Mouse (Mus musculus) heart, embryonic 10.5 days (tissue): ENCODE data around the gene Tmem115. TPM values are rescaled to one million over a fixed set of nuclear protein-coding genes. Genes with fewer than 3 reads are reported as not detected.

Source experiments
- DNase-seq: peaks from one replicate; pipeline ENCODE4 v3.0.0-alpha.2; 2017; ENCODE audit warnings: low spot score
- H3K27ac ChIP-seq: fragments of 300-500 bp; sonication (generic); 2 replicates; pipeline ENCODE4 v1.5.1; 2016; ENCODE audit warnings: mild to moderate bottlenecking
- H3K27me3 ChIP-seq: fragments of 300-500 bp; sonication (generic); 2 replicates; pipeline ENCODE4 v1.6.1; 2016; ENCODE audit warnings: mild to moderate bottlenecking; ENCODE audit not compliant: poor library complexity, insufficient read depth, severe bottlenecking
- H3K36me3 ChIP-seq: fragments of 300-500 bp; sonication (generic); 2 replicates; pipeline ENCODE4 v1.6.1; 2016; ENCODE audit warnings: mild to moderate bottlenecking, moderate library complexity
- H3K4me1 ChIP-seq: fragments of 300-500 bp; sonication (generic); 2 replicates; pipeline ENCODE4 v1.6.1; 2016; ENCODE audit warnings: mild to moderate bottlenecking
- H3K4me3 ChIP-seq: fragments of 300-500 bp; sonication (generic); 2 replicates; pipeline ENCODE4 v1.5.1; 2016; ENCODE audit warnings: mild to moderate bottlenecking, moderate library complexity
- H3K9me3 ChIP-seq: fragments of 300-500 bp; sonication (generic); 2 replicates; pipeline ENCODE4 v1.6.1; 2016; ENCODE audit warnings: mild to moderate bottlenecking, moderate library complexity
- WGBS: fragments of 180-500 bp; shearing (Covaris S2); methylation state at CpG from one replicate; pipeline ENCODE4 v1.1.7; 2016; 5-methylcytosine and 5-hydroxymethylcytosine counted together
- polyA plus RNA-seq: library from polyadenylated mRNA; unstranded; fragments of >200 nt; fragmentation: Nextera tagmentation; extraction: Ambion mirVana; gene quantifications from 2 replicates; pipeline ENCODE4 v1.2.1, GENCODE M21; 2016

Gene Tmem115
- polyA plus RNA-seq, 1 experiment from 2014 or later = 46.8 TPM

DNA sequence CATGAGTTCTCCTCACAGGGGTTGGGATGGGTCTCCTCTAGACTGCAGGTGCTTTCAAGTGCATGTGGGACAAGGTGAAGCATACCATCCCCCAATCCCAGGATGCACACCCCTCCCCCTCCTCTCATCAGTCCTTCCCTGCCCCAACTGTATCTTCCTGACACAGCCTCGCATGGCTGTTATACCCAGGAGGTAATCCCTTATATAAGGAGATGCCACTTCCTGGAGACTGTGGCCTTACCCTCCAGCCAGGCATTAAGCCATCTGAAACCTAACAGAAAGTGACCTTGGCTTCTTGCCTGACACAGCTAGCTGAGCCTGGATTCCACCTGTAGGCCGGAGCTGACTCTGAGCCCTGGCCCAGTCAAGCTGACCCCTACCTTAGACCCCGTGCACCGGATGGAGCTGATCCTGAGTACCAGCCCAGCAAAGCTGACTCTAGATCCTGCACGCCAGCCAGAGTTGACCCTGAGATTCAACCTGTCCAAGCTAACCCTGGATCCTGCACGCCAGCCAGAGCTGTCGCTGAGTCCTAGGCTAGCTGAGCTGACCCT lies 48.8 kb downstream of the Tmem115 start:
- peaks cover 21% of the 10 kb centered on the region for H3K36me3 ChIP-seq
- DNase-seq = no peak
- H3K4me1 ChIP-seq = peaks cover 53% of the 10 kb centered on the region
- 0 out of 2 replicates have a peak overlapping the region, but pooled peaks have one; percentile 94 for H3K27ac ChIP-seq
- H3K4me3 ChIP-seq = no peak overlapping the region
- no peaks in the 10 kb centered on the region for H3K27me3 ChIP-seq
- whole genome bisulfite sequencing = 88% methylated on average over 7 of the region's 7 CpGs
- no peaks in the 10 kb centered on the region for H3K9me3 ChIP-seq

DNA sequence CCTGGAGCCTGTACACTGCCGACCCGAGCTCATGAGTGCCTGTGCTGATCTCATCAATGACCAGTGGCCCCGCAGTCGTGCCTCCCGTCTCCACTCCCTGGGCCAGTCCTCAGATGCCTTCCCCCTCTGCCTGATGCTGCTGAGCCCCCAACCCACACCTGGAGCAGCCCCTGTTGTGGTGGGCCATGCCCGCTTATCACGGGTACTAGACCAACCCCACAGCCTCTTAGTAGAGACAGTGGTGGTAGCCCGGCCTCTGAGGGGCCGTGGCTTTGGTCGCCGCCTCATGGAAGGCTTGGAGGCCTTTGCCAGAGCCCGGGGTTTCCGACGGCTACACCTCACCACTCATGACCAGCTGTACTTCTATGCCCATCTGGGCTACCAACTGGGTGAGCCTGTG lies 49.4 kb downstream of the Tmem115 start:
- no peak overlapping the region for H3K4me3 ChIP-seq
- no peaks in the 10 kb centered on the region for H3K9me3 ChIP-seq
- no peak overlapping the region for H3K27ac ChIP-seq
- H3K27me3 ChIP-seq = no peaks in the 10 kb centered on the region
- 86% methylated on average over 14 of the region's 14 CpGs for WGBS
- no peak for DNase-seq
- peaks cover 21% of the 10 kb centered on the region for H3K36me3 ChIP-seq
- peaks cover 52% of the 10 kb centered on the region for H3K4me1 ChIP-seq

- Histone ChIP-seq H3K4me1 (peaks cover 49% of the 10 kb centered on the region), H3K27ac (peak overlapping the region; percentile 75), H3K36me3 (peaks cover 42% of the 10 kb centered on the region), H3K27me3 (no peaks in the 10 kb centered on the region), H3K4me3 (no peak overlapping the region; the same call in 1 of the 2 replicates), H3K9me3 (no peaks in the 10 kb centered on the region)
- no peak for DNase-seq
- 80% methylated on average over 5 of the region's 5 CpGs for WGBS
These were observed 52.8 kb downstream of the Tmem115 start for GRCm38 (mm10) chr9:107586504-107586903.

DNA sequence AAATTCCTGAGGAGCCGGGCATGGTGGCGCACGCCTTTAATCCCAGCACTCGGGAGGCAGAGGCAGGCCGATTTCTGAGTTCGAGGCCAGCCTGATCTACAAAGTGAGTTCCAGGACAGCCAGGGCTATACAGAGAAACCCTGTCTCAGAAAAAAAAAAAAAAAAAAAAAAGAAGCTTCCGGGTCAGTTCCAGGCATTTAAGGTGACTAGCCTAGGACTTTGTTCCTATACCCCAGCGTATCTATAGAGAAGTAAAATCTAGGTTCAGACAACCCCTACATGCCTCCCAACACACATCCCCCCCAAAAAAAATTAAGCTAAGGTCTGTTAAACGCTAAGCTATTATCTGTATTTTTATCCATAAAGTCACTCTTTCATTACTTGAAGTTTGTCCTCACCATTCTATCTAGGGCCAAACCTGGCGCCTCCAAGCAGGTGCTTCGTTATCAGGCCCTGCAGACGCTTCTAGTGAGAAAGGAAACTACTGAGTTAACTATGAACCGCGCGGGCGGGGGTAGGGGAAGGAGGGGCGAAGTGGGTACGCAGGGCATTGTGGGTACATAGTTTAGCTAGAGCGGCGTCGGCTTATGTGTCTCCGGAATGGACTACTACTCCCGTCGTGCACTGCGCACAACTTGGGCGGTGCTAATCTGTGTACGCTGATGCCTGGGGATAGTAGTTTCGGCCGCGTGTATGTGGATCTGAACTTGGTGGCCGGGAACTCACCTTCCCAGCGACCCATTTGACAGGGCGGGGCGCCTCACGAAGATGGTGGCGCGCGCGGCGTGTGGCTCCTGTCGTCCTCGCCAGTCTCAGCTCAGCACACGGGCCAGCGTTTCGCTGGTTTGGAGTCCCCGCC lies 53.5 kb downstream of the Tmem115 start, which contains the start of gene Ifrd2:
TSS of gene Ifrd2 (plus strand) at position 669 of the 859 bp plus-strand sequence.
- H3K9me3 ChIP-seq = no peaks in the 10 kb centered on the region
- H3K36me3 ChIP-seq = peaks cover 49% of the 10 kb centered on the region
- H3K27ac ChIP-seq = peak within 1 kb of the TSS; percentile 91
- DNase-seq = peak; percentile 100
- H3K4me3 ChIP-seq = peak within 1 kb of the TSS; percentile 86
- WGBS = 11% methylated on average over 46 of the region's 46 CpGs
- H3K4me1 ChIP-seq = peaks cover 46% of the 10 kb centered on the region
- no peaks in the 10 kb centered on the region for H3K27me3 ChIP-seq

GRCm38 (mm10) chr9:107587833-107588639 lies 54.3 kb downstream of the Tmem115 start:
- Histone ChIP-seq H3K9me3 (no peaks in the 10 kb centered on the region), H3K4me1 (peaks cover 43% of the 10 kb centered on the region), H3K27ac (peak overlapping the region; percentile 91), H3K36me3 (peaks cover 52% of the 10 kb centered on the region), H3K27me3 (no peaks in the 10 kb centered on the region), H3K4me3 (peak overlapping the region; percentile 86)
- DNase-seq = no peak
- WGBS = 1% methylated on average over 33 of the region's 33 CpGs

Other genes with a start within 250 kb of the Tmem115 start
- gene Mapkapk3, start 244.1 kb upstream of the Tmem115 start, polyA plus RNA-seq = 7.1 and 10.1 TPM in 2 replicates
- gene Cish, start 237.9 kb upstream of the Tmem115 start, polyA plus RNA-seq = 9.4 and 13.2 TPM in 2 replicates
- 13.4 and 14.6 TPM in 2 replicates for gene Hemk1, start 195.6 kb upstream of the Tmem115 start, polyA plus RNA-seq
- 0.74 and 1.2 TPM in 2 replicates for gene 6430571L13Rik, start 193.3 kb upstream of the Tmem115 start, polyA plus RNA-seq
- gene Cacna2d2, start 134.3 kb upstream of the Tmem115 start, polyA plus RNA-seq = 6.8 TPM in 2 replicates
- 24.1 and 24.5 TPM in 2 replicates for gene Cyb561d2, start 8.2 kb downstream of the Tmem115 start, polyA plus RNA-seq
- 28.3 and 33.1 TPM in 2 replicates for gene Nprl2, start 8.3 kb downstream of the Tmem115 start, polyA plus RNA-seq
- 0.17 TPM in 1 of 2 replicates, not detected in the other for gene Zmynd10, start 13.4 kb downstream of the Tmem115 start, polyA plus RNA-seq
- 50.5 and 51.7 TPM in 2 replicates for gene Rassf1, start 17.6 kb downstream of the Tmem115 start, polyA plus RNA-seq
- 64.7 and 70.0 TPM in 2 replicates for gene Tusc2, start 29.3 kb downstream of the Tmem115 start, polyA plus RNA-seq
- 116 and 128 TPM in 2 replicates for gene Hyal2, start 34.0 kb downstream of the Tmem115 start, polyA plus RNA-seq
- 4.9 and 6.8 TPM in 2 replicates for gene Hyal1, start 43.0 kb downstream of the Tmem115 start, polyA plus RNA-seq
- 14.8 and 15.3 TPM in 2 replicates for gene Naa80, start 44.9 kb downstream of the Tmem115 start, polyA plus RNA-seq
- 0.36 and 0.70 TPM in 2 replicates for gene Hyal3, start 46.9 kb downstream of the Tmem115 start, polyA plus RNA-seq
- gene Ifrd2, start 53.7 kb downstream of the Tmem115 start, polyA plus RNA-seq = 58.0 and 62.8 TPM in 2 replicates
- 4.9 and 8.2 TPM in 2 replicates for gene Sema3b, start 75.3 kb downstream of the Tmem115 start, polyA plus RNA-seq
- gene Gnai2, start 101.4 kb downstream of the Tmem115 start, polyA plus RNA-seq = 359 and 404 TPM in 2 replicates
- 4.2 and 4.5 TPM in 2 replicates for gene Slc38a3, start 135.6 kb downstream of the Tmem115 start, polyA plus RNA-seq
- 1.2 and 3.2 TPM in 2 replicates for gene Gnat1, start 145.8 kb downstream of the Tmem115 start, polyA plus RNA-seq
- gene Sema3f, start 176.5 kb downstream of the Tmem115 start, polyA plus RNA-seq = 4.7 and 13.2 TPM in 2 replicates
- 131 and 159 TPM in 2 replicates for gene Rbm5, start 237.1 kb downstream of the Tmem115 start, polyA plus RNA-seq